Mouse (Mus musculus) left cerebral cortex, adult 8-10 months (tissue): ENCODE measurements around the gene Hyou1. TPM values are rescaled to one million over a fixed set of nuclear protein-coding genes. Genes with fewer than 3 reads are reported as not detected.
"Not testable (repeated sequence)": the region's sequence is repeated elsewhere in the genome, so short reads cannot be mapped to it uniquely, and the experiment has no call there.

Source experiments
- DNase-seq, 2 experiments: peaks; one replicate each; pipeline ENCODE4 v3.0.0; 2022; ENCODE audit warnings: low spot score in 2 of 2
- total RNA-seq, 4 experiments: library from RNA; stranded (reverse); gene quantifications; 2 replicates each; pipeline ENCODE4 v1.2.4; 2022

Hyou1 gene
- total RNA-seq, 4 experiments from 2014 or later = 106 to 115 (median 112) TPM

GRCm38 (mm10) chr9:44405011-44405410 lies 25.7 kb downstream of the Hyou1 start:
- DNase-seq = no peak

- peak; percentile 89 for DNase-seq
These were observed 27.8 kb downstream of the Hyou1 start, which contains the start of the genes Rps25 and Trappc4 for GRCm38 (mm10) chr9:44406906-44407751. Gene Rps25 (plus strand): TSS chr9:44407139. Gene Trappc4 (minus strand): TSS chr9:44407600.

- DNase-seq = no peak
These were observed 28.4 kb downstream of the Hyou1 start for GRCm38 (mm10) chr9:44407752-44408097.

DNA sequence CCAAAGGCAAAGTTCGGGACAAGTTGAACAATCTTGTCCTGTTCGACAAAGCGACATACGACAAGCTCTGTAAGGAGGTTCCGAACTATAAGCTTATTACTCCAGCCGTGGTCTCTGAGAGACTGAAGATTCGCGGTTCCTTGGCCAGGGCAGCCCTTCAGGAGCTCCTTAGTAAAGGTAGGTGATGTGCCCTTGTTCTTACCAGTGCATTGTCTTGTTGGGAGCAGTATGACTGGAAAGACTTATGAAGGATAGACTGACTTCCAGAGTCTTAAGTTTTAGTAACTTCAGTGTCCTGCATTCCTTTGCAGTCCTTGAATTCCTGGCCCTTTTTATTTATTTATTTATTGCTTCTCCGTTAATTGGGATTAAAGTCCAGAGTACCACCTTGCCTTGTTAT lies 29.4 kb downstream of the Hyou1 start:
- not testable (repeated sequence) for DNase-seq

DNA sequence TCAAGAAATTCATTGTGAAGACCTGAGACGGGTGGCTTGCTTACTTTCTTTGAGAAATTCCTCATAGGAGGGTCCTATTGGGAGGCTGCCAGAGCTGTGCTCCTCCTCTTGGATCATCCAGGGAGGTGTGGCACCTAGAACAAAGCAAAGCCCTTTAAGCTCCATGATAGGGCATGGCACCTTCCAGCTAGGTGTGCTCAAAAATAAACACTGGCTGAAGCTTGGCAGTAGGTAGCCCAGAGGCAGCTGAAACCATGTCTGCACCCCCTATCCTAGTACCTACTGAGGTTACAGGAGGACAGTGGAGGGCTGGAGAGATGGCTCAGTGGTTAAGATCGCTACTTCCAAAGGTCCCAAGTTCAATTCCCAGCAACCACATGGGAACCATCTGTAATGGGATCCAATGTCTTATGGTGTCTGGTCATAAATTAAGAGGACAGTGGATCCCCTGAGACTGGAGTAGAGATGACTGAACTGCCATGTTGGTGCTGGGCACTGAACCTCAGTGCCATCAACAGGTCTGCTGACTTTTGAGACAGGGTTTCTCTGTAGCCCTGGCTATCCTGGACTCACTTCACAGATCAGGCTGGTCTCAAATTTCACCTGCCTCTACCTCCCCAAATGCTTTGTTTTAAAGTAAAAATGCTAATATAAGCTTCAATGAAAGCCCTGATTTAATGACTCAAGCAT lies 31.5 kb downstream of the Hyou1 start:
- no peak for DNase-seq

DNA sequence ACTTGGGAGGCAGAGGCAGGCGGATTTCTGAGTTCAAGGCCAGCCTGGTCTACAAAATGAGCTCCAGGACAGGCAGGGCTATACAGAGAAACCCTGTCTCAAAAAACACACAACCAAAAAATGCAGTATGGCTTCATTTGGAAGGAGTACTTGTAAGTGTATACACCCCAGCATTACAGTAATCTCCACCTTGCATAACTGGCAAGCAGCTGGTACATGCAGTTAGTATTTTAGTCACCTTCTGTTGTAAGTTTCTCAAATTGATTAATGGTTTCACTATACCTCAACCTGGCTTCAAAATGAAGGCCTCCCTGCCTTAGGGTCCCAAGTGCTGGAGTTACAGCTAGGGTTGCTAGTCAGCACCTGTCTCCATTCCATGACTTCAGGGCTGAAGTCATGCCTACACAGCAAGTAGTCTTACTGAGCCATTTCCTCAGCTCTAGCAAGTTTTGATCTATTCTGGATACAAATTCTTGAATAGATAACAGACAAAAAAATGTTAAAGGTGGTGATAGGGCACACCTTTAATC lies 32.4 kb downstream of the Hyou1 start:
- DNase-seq = no peak

GRCm38 (mm10) chr9:44412306-44412705 lies 33.0 kb downstream of the Hyou1 start:
- no peak for DNase-seq

DNA sequence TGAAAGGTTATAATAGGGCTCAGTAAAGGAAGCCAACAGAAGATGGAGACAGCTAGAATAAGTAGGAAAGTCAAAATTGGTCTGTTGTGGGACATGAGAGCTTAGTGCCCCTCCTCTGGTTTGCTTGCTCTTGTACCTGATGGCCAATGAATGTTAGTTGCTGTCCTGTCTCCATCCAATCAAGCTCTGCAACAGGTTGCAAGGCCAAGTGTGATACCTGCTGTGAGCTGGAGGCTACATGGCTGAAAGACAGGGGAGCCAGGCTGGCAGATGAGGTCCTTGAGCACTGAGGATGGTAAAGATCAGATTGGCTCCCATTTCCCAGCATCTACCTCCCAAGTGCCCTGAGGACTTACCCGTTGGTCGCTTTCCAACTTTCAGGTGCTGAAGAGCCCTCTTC lies 33.5 kb downstream of the Hyou1 start:
- DNase-seq = no peak

DNA sequence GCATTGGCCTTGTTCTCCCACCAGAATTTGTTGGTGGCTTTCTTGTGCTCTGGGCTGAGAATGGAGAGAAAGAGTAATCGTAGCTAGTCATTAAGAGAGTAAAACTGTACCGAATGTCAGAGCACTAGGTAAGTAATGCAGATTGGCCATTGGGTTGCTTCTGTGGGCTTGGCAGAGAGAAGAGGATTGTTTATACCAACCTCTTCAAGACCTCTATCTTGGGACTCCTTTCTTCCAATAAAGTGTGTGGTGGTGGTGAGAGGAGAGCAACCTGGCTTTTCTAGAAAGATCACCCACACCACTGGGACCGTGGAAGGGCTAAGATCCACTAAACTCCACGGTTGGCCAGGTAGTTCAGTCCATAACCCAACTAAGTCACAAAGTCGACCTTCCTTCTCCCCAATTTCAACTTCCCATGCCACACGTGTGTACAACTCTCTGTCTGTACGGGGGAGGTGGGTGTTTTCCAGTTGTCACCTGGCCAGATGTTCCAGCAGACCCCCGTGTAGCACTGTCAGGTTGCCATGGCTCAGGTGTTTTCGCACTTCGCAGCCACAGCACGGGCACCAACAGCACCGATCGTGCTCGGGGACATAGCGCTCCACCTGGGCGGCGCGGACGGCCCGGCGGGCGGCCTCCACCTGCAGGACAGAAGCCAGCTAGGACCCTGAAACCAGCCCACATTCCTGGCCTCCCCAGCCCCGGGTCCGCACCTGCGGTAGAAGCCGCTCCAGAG lies 38.0 kb downstream of the Hyou1 start:
- DNase-seq = no peak

DNA sequence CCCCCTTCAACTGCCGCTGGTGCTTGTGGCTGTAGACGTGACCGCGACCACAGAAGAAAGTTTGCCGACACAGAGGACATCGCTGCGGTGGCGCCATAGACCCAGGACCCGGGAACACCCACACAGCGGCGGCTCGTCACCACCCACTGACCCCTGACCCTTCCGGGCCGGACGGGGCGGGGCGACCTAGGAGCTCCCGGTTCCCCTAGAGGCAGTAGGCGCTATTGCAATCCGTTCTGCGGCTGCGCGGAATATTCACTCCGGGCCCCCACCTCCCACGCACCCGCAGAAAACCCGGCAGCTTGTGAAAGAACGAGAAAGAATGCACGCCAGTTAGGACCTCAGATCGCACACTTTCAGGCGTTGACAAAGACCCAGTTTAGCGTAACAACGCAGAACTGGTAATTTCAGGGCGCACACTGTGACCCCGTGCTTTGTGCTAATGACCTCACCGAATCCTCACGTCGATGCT lies 38.6 kb downstream of the Hyou1 start:
- DNase-seq = peak; percentile 94 to 96

- no peak for DNase-seq
These were observed 39.5 kb downstream of the Hyou1 start, which contains the start of gene Ccdc84 for GRCm38 (mm10) chr9:44418519-44419385. Gene Ccdc84 (minus strand): TSS chr9:44418569.

DNA sequence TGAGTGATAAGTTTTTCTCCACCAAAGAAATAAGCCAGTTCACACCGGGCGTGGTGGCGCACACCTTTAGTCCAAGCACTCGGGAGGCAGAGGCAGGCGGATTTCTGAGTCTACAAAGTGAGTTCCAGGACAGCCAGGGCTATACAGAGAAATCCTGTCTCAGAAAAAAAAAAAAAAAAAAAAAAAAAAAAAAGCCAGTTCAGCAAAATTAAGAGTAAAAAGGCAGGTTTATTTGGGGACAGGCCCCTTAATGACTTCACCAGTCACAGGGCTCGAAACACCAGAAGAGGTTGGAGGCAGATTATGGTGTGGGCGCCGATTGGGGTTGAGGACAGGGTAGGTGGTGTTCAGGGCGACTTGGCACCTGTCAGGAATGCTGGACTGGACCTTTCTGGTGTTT lies 40.4 kb downstream of the Hyou1 start:
- DNase-seq = not testable (repeated sequence)

DNA sequence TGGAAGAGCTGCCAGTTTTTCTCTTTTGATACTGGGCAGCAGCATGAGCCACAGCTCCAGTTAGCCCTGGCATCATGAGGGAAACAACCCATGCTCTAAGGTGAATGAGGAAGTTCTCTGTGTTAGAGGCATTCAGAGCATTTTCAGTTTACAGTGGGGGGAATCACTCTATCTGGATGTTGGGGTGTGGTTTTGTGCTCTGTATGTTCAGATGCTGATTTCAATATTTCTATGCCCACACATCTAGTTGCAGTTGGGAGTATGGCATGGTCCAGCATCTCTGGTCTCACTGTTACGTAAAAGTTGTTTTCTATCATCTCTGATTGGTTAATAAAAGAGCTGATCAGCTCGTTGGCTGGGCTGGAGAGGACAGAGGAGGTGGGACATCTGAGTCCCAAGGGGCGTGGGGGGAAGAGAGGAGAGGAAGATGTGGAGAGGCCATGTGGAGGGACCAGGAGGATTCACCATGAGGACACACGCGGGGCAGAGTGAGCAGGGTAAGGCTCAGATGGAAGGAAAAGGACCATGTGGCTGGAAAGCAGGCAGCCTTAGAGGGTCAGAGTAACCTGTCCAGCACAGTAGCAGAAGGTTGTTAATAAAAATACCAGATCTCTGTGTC lies 41.1 kb downstream of the Hyou1 start:
- no peak for DNase-seq

GRCm38 (mm10) chr9:44423576-44423975 lies 44.3 kb downstream of the Hyou1 start:
- DNase-seq = no peak

DNA sequence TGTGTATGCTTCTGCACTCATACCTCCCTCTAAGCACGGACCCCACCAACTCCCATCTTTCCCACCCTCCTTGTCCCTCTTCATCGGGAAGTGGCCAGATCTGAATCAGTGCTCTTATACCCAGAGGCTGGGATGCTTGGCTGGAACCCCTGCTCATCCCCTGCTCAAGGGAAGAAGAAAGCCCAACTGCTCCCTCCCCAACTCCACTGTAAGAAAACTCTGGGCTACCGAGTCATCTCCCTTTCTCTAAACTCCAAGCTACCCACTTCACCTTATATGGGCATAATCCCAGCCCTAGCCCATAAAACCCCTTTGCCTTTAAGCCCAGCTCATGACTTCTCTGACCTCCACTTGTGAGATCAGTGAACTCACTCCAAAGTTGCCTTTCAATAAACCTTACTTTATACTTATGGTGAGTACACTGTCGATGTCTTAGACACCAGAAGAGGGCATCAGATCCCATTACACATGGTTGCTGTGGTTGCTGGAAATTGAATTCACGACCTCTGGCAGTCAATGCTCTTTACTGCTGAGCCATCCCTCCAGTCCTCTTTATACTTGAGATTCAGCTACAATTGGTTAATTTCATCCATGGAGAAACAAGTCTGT lies 53.4 kb downstream of the Hyou1 start:
- no peak for DNase-seq

DNA sequence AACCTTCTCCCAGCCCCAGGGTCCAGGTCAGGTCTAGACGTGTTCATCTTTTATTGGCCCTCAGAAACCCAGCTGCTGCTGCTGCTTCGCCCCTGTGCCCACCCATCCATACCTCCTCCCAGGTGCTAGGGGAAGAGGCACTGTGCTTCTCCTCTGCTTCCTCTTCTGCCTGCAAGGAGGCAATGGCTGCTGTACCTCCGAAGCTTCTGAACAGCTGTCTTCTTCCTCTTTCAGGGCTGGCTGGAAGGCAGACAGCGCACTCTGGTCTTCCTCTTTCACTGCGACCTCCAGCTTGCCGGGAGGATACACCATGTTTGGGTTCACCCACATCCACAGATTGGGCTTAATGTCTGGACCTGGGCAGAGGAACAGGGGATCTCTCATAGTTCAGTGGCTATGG lies 56.5 kb downstream of the Hyou1 start:
- no peak for DNase-seq

DNA sequence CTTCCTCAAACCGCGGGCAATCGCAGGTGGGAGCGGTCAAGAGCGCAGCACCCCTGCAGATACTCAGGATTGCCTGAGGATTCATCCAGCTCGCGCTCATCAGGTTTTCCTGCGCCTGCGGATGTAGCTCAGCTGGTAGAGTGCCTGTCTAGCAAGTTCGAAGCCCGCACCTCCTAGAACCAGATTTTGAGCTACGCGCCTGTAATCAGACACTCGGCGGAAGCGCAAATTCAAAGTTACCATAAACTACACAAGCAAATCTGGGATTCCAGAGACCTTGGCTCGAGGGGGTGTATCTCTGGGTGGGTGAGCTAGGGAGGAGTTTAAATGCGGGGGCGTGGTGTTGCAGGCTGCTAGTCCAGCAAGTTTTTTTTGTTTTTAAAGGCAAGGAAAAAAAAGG lies 61.7 kb downstream of the Hyou1 start, which contains the start of gene Foxr1:
Gene Foxr1, minus strand, starts transcription at position 176 of the 400 bp plus-strand sequence.
- no peak for DNase-seq
